Mouse (Mus musculus) forebrain, embryonic 15.5 days (tissue): ENCODE data around the gene Pitpna. TPM values are rescaled to one million over a fixed set of nuclear protein-coding genes. Genes with fewer than 3 reads are reported as not detected.

Experiments used
- ATAC-seq: fragments of 200-750 bp; cut with Nextera tagmentation; replicated peaks from 2 replicates; pipeline ENCODE4 v1.8.0; 2017; ENCODE audit warnings: mild to moderate bottlenecking, moderate TSS enrichment, moderate library complexity
- H3K27ac ChIP-seq: fragments of 300-500 bp; sonication (generic); replicated peaks from 2 replicates; pipeline ENCODE4 v1.5.1; 2015; ENCODE audit warnings: mild to moderate bottlenecking, inconsistent platforms
- H3K27me3 ChIP-seq: fragments of 300-500 bp; sonication (generic); 2 replicates; pipeline ENCODE4 v1.6.1; 2015; ENCODE audit warnings: inconsistent platforms
- H3K36me3 ChIP-seq: fragments of 300-500 bp; sonication (generic); 2 replicates; pipeline ENCODE4 v1.6.1; 2015; ENCODE audit warnings: mild to moderate bottlenecking, inconsistent platforms
- H3K4me1 ChIP-seq: fragments of 300-500 bp; sonication (generic); 2 replicates; pipeline ENCODE4 v1.6.1; 2015; ENCODE audit warnings: inconsistent platforms
- H3K4me2 ChIP-seq: fragments of 300-500 bp; sonication (generic); replicated peaks from 2 replicates; pipeline ENCODE4 v1.6.1; 2015; ENCODE audit warnings: mild to moderate bottlenecking, inconsistent platforms
- H3K4me3 ChIP-seq: fragments of 300-500 bp; sonication (generic); 2 replicates; pipeline ENCODE4 v1.5.1; 2015; ENCODE audit warnings: mild to moderate bottlenecking, inconsistent platforms
- H3K9ac ChIP-seq: fragments of 300-500 bp; sonication (generic); replicated peaks from 2 replicates; pipeline ENCODE4 v1.6.1; 2015; ENCODE audit warnings: mild to moderate bottlenecking, inconsistent platforms
- H3K9me3 ChIP-seq: fragments of 300-500 bp; sonication (generic); 2 replicates; pipeline ENCODE4 v1.6.1; 2016; ENCODE audit warnings: inconsistent platforms
- WGBS: fragments of 180-500 bp; shearing (Covaris S2); methylation state at CpG from one replicate; pipeline ENCODE4 v1.1.7; 2015; ENCODE audit warnings: mixed read lengths; 5-methylcytosine and 5-hydroxymethylcytosine counted together
- polyA plus RNA-seq: library from polyadenylated mRNA; unstranded; fragments of >200 nt; fragmentation: Nextera tagmentation; extraction: Ambion mirVana; gene quantifications from 2 replicates; pipeline ENCODE4 v1.2.1, GENCODE M21; 2015

Pitpna gene
- polyA plus RNA-seq, 1 experiment from 2014 or later: 97.7 TPM

DNA sequence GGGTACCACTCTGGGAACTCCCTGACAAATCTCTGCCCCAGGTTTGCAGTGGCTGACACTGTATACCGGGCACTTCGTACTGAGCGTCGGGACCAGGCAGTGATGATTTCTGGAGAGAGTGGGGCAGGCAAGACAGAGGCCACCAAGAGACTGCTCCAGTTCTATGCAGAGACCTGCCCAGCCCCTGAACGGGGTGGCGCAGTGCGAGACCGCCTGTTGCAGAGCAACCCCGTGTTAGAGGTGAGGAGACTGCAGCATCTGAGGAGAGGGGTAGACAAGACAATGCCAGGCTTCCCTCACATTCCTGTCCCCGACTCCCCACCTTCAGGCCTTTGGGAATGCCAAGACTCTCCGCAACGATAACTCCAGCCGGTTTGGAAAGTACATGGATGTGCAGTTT, 70.4 kb downstream of the Pitpna start:
- WGBS: 91% methylated on average over 13 of the region's 13 CpGs
- peaks cover 3% of the 10 kb centered on the region; the same call in 1 of the 2 replicates for H3K36me3 ChIP-seq

DNA sequence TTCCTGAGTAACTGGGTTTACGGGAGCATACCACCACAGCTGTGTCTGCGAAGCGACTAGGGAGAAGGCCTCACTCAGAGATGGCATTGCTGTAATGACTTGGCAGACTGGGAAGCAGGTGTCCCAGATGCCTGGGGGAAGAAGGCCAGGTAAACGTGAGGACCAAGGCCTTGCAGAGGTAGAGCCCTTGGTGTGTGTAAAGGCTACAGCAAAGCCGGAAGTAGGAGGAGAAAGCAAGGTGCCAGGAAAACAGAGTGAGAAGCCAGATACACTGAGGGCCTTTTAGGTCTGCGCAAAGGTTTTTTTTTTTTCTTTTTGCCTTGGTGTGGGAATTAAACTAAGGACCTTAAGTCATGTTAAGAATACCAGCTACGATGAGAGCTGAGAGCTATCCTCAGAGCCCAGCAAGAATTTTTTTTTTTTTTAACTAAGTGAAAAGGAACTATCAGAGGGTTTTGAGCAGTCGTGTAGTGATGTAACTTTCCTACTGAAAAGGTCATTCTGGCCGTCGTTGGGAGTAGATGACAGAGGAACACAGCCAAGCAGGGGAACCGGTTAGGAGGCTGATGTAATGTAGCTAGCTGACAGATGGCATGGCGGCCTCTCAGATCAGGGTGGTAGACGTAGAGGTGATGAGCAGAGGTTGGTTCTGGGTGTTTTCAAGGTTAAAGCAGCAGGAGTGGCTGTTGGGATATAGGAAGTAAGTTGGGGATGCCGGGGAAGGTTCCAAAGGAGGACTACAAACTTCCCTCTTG, 71.3 kb downstream of the Pitpna start:
- no peak overlapping the region for H3K4me3 ChIP-seq
- peaks cover 8% of the 10 kb centered on the region; the same call in 1 of the 2 replicates for H3K27me3 ChIP-seq
- 84% methylated on average over 14 of the region's 14 CpGs for WGBS
- no peak overlapping the region for H3K27ac ChIP-seq
- H3K4me1 ChIP-seq: peaks cover 23% of the 10 kb centered on the region
- no peaks in the 10 kb centered on the region for H3K9me3 ChIP-seq
- no peak overlapping the region for H3K4me2 ChIP-seq
- H3K9ac ChIP-seq: no peak overlapping the region
- ATAC-seq: no peak
- peaks cover 3% of the 10 kb centered on the region; the same call in 1 of the 2 replicates for H3K36me3 ChIP-seq

More for the DNA sequence above, 70.4 kb downstream of the Pitpna start:
- no peak overlapping the region for H3K4me3 ChIP-seq
- no peak overlapping the region for H3K4me2 ChIP-seq
- H3K9me3 ChIP-seq: no peaks in the 10 kb centered on the region
- no peak overlapping the region for H3K27ac ChIP-seq
- peaks cover 31% of the 10 kb centered on the region for H3K4me1 ChIP-seq
- no peak for ATAC-seq
- peaks cover 11% of the 10 kb centered on the region for H3K27me3 ChIP-seq
- no peak overlapping the region for H3K9ac ChIP-seq

DNA sequence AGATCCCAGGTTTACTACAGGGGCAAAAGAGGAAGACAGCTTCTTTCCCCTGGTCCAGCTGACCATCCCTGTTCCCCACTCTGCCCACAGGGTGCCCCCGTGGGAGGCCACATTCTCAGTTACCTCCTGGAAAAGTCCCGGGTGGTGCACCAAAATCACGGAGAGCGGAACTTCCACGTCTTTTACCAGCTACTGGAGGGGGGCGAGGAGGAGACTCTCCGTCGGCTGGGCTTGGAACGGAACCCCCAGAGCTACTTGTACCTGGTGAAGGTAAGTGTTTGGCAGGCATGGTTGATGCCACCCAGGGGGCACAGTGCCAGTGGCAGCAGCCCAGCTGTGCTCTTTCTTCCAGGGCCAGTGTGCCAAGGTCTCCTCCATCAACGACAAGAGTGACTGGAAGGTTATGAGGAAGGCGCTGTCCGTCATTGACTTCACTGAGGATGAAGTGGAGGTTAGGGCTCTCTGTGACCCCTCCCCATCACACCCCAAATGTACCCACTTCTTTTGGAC, 72.2 kb downstream of the Pitpna start:
- no peak for ATAC-seq
- no peak overlapping the region for H3K27ac ChIP-seq
- 94% methylated on average over 12 of the region's 12 CpGs for WGBS
- H3K4me2 ChIP-seq: no peak overlapping the region
- no peak overlapping the region for H3K9ac ChIP-seq
- 0 out of 2 replicates have a peak, but pooled peaks cover 4% of the 10 kb centered on the region for H3K27me3 ChIP-seq
- H3K4me3 ChIP-seq: no peak overlapping the region
- H3K4me1 ChIP-seq: peaks cover 19% of the 10 kb centered on the region
- no peaks in the 10 kb centered on the region for H3K9me3 ChIP-seq
- peaks cover 3% of the 10 kb centered on the region; the same call in 1 of the 2 replicates for H3K36me3 ChIP-seq

DNA sequence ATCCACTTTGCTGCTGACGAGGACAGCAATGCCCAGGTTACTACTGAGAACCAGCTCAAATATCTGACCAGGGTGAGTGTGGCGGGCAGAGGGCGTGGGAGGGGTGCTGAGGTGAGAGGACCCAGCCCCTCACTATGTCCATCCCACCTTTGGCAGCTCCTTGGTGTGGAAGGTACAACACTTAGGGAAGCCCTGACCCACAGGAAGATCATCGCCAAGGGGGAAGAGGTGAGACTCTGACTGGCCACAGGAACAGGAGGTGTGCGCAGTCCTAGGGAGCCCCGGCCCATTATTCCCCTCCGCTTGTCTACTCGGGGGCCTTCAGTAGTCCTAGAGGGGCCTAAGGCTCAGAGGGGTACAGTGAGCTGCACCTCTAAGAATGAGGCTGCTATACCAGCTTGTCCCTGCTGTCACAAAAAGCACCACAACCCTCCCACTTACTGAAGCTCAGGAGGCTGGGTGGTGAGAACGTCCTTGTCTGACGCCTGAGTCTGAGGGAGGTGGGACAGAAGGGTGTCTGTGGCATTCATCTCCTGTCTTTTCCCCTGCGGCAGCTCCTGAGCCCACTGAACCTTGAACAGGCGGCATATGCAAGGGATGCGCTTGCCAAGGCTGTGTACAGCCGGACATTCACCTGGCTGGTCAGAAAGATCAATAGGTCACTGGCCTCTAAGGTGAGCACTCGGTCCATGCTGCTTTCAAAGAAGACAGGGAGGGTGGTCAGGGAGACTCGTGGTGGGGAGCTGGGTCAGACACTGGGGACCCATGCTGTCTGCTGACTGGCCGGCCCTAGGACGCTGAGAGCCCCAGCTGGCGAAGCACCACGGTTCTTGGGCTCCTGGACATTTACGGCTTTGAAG, 73.3 kb downstream of the Pitpna start:
- 91% methylated on average over 21 of the region's 21 CpGs for WGBS
- Histone ChIP-seq H3K36me3 (peaks cover 9% of the 10 kb centered on the region; the same call in 1 of the 2 replicates), H3K4me1 (peaks cover 9% of the 10 kb centered on the region), H3K27ac (no peak overlapping the region), H3K9me3 (no peaks in the 10 kb centered on the region), H3K4me3 (no peak overlapping the region), H3K4me2 (no peak overlapping the region), H3K9ac (no peak overlapping the region), H3K27me3 (no peaks in the 10 kb centered on the region)
- ATAC-seq: no peak

DNA sequence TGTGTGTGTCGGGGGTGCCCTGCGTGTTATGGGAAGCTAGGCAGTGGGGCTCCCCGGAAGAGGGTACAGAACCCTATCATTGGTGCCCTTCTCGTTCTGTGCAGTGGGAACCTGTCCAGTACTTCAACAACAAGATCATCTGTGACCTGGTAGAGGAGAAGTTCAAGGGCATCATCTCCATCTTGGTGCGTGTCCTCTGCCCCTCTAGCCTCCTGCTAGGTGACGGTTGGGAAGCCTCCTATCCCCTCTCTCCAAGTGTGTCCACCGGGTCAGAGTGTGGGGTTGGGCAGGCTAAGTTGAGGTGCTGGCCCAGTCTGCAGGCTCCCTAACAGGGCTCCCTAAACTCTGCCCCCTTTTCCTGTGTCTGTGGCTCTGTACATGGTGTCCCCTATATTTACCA, 74.2 kb downstream of the Pitpna start:
- 90% methylated on average over 7 of the region's 7 CpGs for WGBS
- H3K27me3 ChIP-seq: no peaks in the 10 kb centered on the region
- no peak overlapping the region for H3K27ac ChIP-seq
- peaks cover 9% of the 10 kb centered on the region; the same call in 1 of the 2 replicates for H3K36me3 ChIP-seq
- no peak for ATAC-seq
- no peaks in the 10 kb centered on the region for H3K9me3 ChIP-seq
- no peak overlapping the region for H3K9ac ChIP-seq
- no peak overlapping the region for H3K4me3 ChIP-seq
- no peak overlapping the region for H3K4me2 ChIP-seq
- no peaks in the 10 kb centered on the region for H3K4me1 ChIP-seq

DNA sequence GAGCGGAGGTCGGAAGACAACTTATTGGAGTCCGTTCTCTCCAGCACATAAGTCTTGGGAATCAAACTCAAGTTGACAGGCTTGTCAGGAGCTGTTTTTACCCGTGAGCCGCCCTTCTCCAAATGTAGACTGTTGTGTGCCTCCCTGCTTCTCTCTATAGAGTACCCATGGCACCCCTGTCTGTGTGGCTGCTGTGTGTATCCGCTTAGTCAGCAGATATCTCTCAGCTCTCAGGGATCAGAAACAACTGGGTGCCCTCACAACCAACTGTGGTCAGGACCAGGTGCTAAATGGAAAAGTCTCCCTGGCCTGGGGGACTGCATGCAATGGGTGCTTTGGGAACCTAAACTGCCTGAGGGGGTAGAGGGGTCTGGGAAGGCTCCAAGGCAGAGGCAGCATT, 78.4 kb downstream of the Pitpna start:
- Histone ChIP-seq H3K9me3 (no peaks in the 10 kb centered on the region), H3K4me2 (no peak overlapping the region), H3K9ac (no peak overlapping the region), H3K4me3 (no peak overlapping the region), H3K4me1 (no peaks in the 10 kb centered on the region), H3K27ac (no peak overlapping the region), H3K27me3 (no peaks in the 10 kb centered on the region), H3K36me3 (peaks cover 19% of the 10 kb centered on the region; the same call in 1 of the 2 replicates)
- WGBS: 95% methylated on average over 6 of the region's 6 CpGs
- no peak for ATAC-seq

DNA sequence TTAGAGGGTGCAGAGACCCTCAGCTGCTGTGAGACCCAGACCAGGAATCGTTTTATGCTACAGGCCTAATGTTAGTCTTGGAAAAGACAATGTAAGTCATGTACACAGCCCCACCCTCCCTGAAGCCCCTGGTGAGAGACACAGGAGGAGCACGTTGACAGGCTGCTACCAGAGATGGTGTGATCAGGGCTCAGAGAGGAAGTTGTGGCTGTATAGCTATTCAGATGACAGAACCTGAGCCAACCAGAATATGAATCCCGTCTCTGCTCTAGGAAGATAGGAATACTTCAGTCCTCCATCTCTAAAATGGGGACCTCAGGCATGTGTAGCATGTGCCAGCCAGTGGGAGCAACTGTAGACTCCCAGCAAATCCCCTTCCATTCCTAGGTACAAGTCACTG, 80.7 kb downstream of the Pitpna start:
- H3K4me1 ChIP-seq: no peaks in the 10 kb centered on the region
- no peak overlapping the region for H3K4me2 ChIP-seq
- peaks cover 27% of the 10 kb centered on the region; the same call in 1 of the 2 replicates for H3K36me3 ChIP-seq
- H3K27ac ChIP-seq: no peak overlapping the region
- H3K9me3 ChIP-seq: no peaks in the 10 kb centered on the region
- H3K4me3 ChIP-seq: no peak overlapping the region
- no peak overlapping the region for H3K9ac ChIP-seq
- H3K27me3 ChIP-seq: no peaks in the 10 kb centered on the region
- no peak for ATAC-seq
- WGBS: 91% methylated on average over 3 of the region's 3 CpGs

DNA sequence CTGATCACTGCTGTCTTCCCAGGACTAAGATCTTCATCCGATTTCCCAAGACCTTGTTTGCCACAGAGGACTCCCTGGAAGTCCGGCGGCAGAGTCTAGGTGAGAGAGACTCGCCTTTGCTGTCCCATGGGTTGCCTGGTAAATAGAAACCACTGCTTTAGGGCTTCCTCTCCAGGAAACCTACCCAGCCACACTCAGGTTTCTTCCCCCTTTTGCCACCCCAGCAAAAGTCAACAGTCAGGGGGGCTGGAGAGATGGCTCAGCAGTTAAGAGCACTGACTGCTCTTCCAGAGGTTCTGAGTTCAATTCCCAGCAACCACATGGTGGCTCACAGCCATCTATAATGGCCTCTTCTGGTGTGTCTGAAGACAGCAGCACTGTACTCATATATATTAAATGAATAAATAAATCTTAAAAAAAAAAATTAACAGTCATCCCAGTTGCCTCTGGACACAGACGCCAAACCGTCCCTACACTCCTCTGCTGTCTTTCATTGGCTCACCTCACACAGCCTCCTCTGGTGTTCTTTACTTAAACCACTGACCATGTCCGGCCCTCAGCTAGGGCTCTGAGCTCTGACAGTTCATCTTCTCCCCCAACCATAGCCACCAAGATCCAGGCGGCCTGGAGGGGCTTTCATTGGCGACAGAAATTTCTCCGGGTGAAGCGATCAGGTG, 81.4 kb downstream of the Pitpna start:
- H3K4me3 ChIP-seq: no peak overlapping the region
- no peak overlapping the region for H3K27ac ChIP-seq
- H3K9me3 ChIP-seq: no peaks in the 10 kb centered on the region
- ATAC-seq: no peak
- peaks cover 27% of the 10 kb centered on the region; the same call in 1 of the 2 replicates for H3K36me3 ChIP-seq
- no peak overlapping the region for H3K4me2 ChIP-seq
- no peaks in the 10 kb centered on the region for H3K4me1 ChIP-seq
- H3K9ac ChIP-seq: no peak overlapping the region
- WGBS: 88% methylated on average over 11 of the region's 11 CpGs
- H3K27me3 ChIP-seq: no peaks in the 10 kb centered on the region

DNA sequence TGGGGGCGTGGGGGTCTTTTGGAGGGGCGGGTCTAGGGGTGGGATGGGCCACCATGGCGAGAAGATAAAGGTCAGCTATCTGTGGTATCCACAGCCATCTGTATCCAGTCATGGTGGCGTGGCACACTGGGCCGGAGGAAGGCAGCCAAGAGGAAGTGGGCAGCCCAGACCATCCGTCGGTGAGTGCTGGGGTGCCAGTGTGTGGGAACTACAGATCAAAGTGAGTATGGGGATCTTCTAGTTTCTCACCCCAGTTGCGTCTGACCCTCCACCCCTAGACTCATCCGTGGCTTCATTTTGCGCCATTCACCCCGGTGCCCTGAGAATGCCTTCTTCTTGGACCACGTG, 81.9 kb downstream of the Pitpna start:
- no peaks in the 10 kb centered on the region for H3K9me3 ChIP-seq
- ATAC-seq: no peak
- no peak overlapping the region for H3K9ac ChIP-seq
- peaks cover 27% of the 10 kb centered on the region; the same call in 1 of the 2 replicates for H3K36me3 ChIP-seq
- no peak overlapping the region for H3K4me3 ChIP-seq
- no peak overlapping the region for H3K27ac ChIP-seq
- no peaks in the 10 kb centered on the region for H3K27me3 ChIP-seq
- WGBS: 91% methylated on average over 12 of the region's 12 CpGs
- no peak overlapping the region for H3K4me2 ChIP-seq
- H3K4me1 ChIP-seq: no peaks in the 10 kb centered on the region

DNA sequence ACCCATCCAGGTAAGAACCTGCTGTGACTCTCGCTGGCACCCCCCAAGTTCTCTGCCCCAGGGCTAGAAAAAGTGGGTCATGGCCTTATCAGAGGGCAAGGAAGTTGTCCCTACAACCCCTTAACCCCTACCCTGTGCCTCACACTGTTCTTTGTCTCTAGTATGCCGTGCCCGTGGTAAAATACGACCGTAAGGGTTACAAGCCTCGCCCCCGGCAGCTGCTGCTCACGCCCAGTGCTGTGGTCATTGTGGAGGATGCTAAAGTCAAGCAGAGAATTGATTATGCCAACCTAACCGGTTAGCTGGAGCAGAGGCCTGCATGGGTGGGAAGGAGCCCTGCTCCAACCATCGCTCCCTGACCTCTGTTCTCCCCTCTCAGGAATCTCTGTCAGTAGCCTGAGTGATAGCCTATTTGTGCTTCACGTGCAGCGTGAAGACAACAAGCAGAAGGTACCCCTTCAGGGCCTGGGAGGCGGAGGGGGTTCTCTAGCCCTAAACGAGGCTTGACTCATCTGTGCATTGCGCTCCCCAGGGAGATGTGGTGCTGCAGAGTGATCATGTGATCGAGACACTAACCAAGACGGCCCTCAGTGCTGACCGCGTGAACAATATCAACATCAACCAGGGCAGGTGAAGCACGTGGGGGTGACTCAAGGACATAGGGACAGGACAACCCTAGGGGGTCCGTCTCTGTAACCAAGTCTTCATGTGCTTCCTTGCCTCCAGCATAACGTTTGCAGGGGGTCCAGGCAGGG, 83.7 kb downstream of the Pitpna start:
- no peak overlapping the region for H3K4me2 ChIP-seq
- no peak overlapping the region for H3K4me3 ChIP-seq
- peaks cover 21% of the 10 kb centered on the region; the same call in 1 of the 2 replicates for H3K36me3 ChIP-seq
- ATAC-seq: no peak
- WGBS: 88% methylated on average over 22 of the region's 22 CpGs
- H3K27ac ChIP-seq: no peak overlapping the region
- H3K27me3 ChIP-seq: no peaks in the 10 kb centered on the region
- no peak overlapping the region for H3K9ac ChIP-seq
- no peaks in the 10 kb centered on the region for H3K9me3 ChIP-seq
- H3K4me1 ChIP-seq: no peaks in the 10 kb centered on the region

DNA sequence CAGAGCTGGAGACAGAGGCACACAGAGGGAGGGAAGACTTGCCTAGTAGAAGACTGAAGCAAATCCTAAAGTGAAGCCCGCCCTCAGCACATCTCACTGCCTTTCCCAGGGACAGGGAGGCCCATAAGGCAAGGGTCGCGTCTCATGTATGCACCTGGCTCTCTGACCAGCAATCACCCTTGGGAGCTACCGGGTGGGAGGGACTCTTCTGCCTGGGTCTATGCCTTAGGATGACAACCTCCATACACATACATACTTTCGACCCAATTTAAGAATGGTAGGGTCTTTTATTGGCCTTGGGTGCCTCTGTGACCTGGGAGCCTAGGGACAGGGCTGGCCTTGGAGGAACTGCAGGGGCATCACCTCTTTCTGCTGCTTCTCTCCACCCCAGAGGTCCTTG, 85.5 kb downstream of the Pitpna start:
- Histone ChIP-seq H3K4me3 (no peak overlapping the region), H3K36me3 (peaks cover 21% of the 10 kb centered on the region; the same call in 1 of the 2 replicates), H3K27ac (no peak overlapping the region), H3K4me1 (0 out of 2 replicates have a peak, but pooled peaks cover under 1% of the 10 kb centered on the region), H3K9me3 (no peaks in the 10 kb centered on the region), H3K4me2 (no peak overlapping the region), H3K9ac (no peak overlapping the region), H3K27me3 (no peaks in the 10 kb centered on the region)
- WGBS: 88% methylated on average over 5 of the region's 5 CpGs
- no peak for ATAC-seq
